Mouse (Mus musculus) heart, postnatal 14 days (tissue): ENCODE results near the gene Ldb3. TPM values are rescaled to one million over a fixed set of nuclear protein-coding genes. Genes with fewer than 3 reads are reported as not detected.

Experiments used
- DNase-seq, 2 experiments: peaks; one replicate each; pipeline ENCODE4 v3.0.0; 2021 to 2022
- intact Hi-C: fragments of 180-260 bp; cut with DNase I; formaldehyde crosslinking; loops from one replicate; pipeline ENCODE4 v1.15.1; 2025
- total RNA-seq, 2 experiments: library from RNA; stranded (reverse); gene quantifications; 2 replicates each; pipeline ENCODE4 v1.2.3; 2021

The Ldb3 gene
- total RNA-seq, 2 experiments from 2014 or later, result 877 to 926 TPM

DNA sequence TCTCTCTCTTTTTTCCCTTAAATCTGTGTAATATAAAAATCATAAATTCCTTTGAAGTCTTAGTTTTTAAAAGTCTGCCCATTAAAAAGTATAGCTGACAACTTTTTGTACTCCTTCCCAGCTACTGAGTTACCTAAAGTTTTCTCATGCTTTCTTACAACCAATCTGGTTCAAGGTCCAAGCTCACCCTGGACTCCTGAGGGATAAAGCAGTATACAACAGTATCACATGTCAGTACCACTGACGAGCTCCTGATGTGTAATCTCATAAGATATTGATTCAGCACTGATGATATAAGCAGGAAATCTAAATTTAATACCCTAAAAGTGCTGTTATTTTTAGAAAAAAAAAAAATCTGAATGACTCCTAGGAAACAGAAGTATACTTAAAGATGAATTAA is 97.5 kb downstream of the Ldb3 start:
- intact Hi-C loops, result no loop called here
- DNase-seq, result no peak

- intact Hi-C loops, result no loop called here
Observed at GRCm38 (mm10) chr14:34489928-34490327, 98.6 kb downstream of the Ldb3 start.

GRCm38 (mm10) chr14:34486169-34486568 is 102.3 kb downstream of the Ldb3 start:
- DNase-seq, result no peak
- intact Hi-C loops, result no loop called here

More at GRCm38 (mm10) chr14:34489928-34490327, 98.6 kb downstream of the Ldb3 start:
- peak in 1 of 2 experiments; percentile 42 for DNase-seq

- intact Hi-C loops, result no loop called here
- DNase-seq, result no peak
Observed at GRCm38 (mm10) chr14:34483469-34484341, 104.8 kb downstream of the Ldb3 start.

Other genes with a start within 250 kb of the Ldb3 start
- not detected for gene Fam25c, start 233.2 kb downstream of the Ldb3 start, total RNA-seq
- 1 to 10 TPM; 5.0 to 5.7 TPM for gene Sncg, start 213.9 kb downstream of the Ldb3 start, total RNA-seq
- gene Mmrn2, start 213.2 kb downstream of the Ldb3 start, total RNA-seq, result 10 to 100 TPM; 39.5 to 43.8 TPM
- 10 to 100 TPM; 73.6 to 77.2 TPM for gene Bmpr1a, start 85.3 kb downstream of the Ldb3 start, total RNA-seq
- gene 9230112D13Rik, start 65.9 kb downstream of the Ldb3 start, total RNA-seq, result not detected
- 1 to 10 TPM; 2.2 to 2.3 TPM for gene Opn4, start 11.5 kb upstream of the Ldb3 start, total RNA-seq
- gene Wapl, start 85.2 kb upstream of the Ldb3 start, total RNA-seq, result 10 to 100 TPM; 37.1 to 40.0 TPM
- gene Grid1, start 231.4 kb upstream of the Ldb3 start, total RNA-seq, result not detected